Mouse (Mus musculus) liver, embryonic 11.5 days (tissue): ENCODE measurements around the gene Sh3rf1. TPM values are rescaled to one million over a fixed set of nuclear protein-coding genes. Genes with fewer than 3 reads are reported as not detected.

Experiments
- ATAC-seq: fragments of 200-750 bp; cut with Nextera tagmentation; replicated peaks from 2 replicates; pipeline ENCODE4 v1.8.0; 2017; ENCODE audit warnings: moderate number of reproducible peaks, mild to moderate bottlenecking, moderate TSS enrichment, moderate library complexity; ENCODE audit not compliant: low FRiP score
- DNase-seq: peaks from one replicate; pipeline ENCODE4 v3.0.0-alpha.2; 2017; ENCODE audit warnings: low spot score
- H3K27ac ChIP-seq: fragments of 300-500 bp; sonication (generic); 2 replicates; pipeline ENCODE4 v1.5.1; 2014; ENCODE audit warnings: mild to moderate bottlenecking, low read depth, low read length, control low read depth
- H3K27me3 ChIP-seq: fragments of 300-500 bp; sonication (generic); replicated peaks from 2 replicates; pipeline ENCODE4 v1.6.1; 2014; ENCODE audit warnings: low read length, mixed read lengths; ENCODE audit not compliant: control insufficient read depth, insufficient read depth
- H3K36me3 ChIP-seq: fragments of 300-500 bp; sonication (generic); 2 replicates; pipeline ENCODE4 v1.6.1; 2014; ENCODE audit warnings: mild to moderate bottlenecking, low read length, moderate library complexity, mixed read lengths; ENCODE audit not compliant: control insufficient read depth, insufficient read depth
- H3K4me1 ChIP-seq: fragments of 300-500 bp; sonication (generic); replicated peaks from 2 replicates; pipeline ENCODE4 v1.6.1; 2014; ENCODE audit warnings: low read length, mixed read lengths; ENCODE audit not compliant: control insufficient read depth, insufficient read depth
- H3K4me2 ChIP-seq: fragments of 300-500 bp; sonication (generic); 2 replicates; pipeline ENCODE4 v1.6.1; 2014; ENCODE audit warnings: mild to moderate bottlenecking, control low read depth, moderate library complexity
- H3K4me3 ChIP-seq: fragments of 300-500 bp; sonication (generic); 2 replicates; pipeline ENCODE4 v1.5.1; 2014; ENCODE audit warnings: low read depth, low read length, control low read depth
- H3K9ac ChIP-seq: fragments of 300-500 bp; sonication (generic); 2 replicates; pipeline ENCODE4 v1.6.1; 2014; ENCODE audit warnings: low read depth, low read length, control low read depth
- H3K9me3 ChIP-seq: fragments of 300-500 bp; sonication (generic); 2 replicates; pipeline ENCODE4 v1.6.1; 2016; ENCODE audit warnings: low read length, inconsistent platforms, mixed read lengths; ENCODE audit not compliant: control insufficient read depth
- WGBS: fragments of 180-500 bp; shearing (Covaris S2); extraction: QIAGEN DNeasy Blood & Tissue Kit; methylation state at CpG from one replicate; pipeline ENCODE4 v1.1.7; 2014; 5-methylcytosine and 5-hydroxymethylcytosine counted together
- polyA plus RNA-seq: library from polyadenylated mRNA; unstranded; fragments of >200 nt; fragmentation: Nextera tagmentation; extraction: Ambion mirVana; gene quantifications from 2 replicates; pipeline ENCODE4 v1.2.1, GENCODE M21; 2014

The Sh3rf1 gene
- polyA plus RNA-seq, 1 experiment from 2014 or later: 6.7 TPM

GRCm38 (mm10) chr8:61244157-61244556, 20.5 kb downstream of the Sh3rf1 start:
- Histone ChIP-seq H3K9me3 (no peaks in the 10 kb centered on the region; the same call in 1 of the 2 replicates), H3K9ac (no peak overlapping the region), H3K4me1 (no peaks in the 10 kb centered on the region), H3K4me3 (no peak overlapping the region), H3K36me3 (no peaks in the 10 kb centered on the region; the same call in 1 of the 2 replicates), H3K27me3 (no peaks in the 10 kb centered on the region), H3K4me2 (no peak overlapping the region), H3K27ac (no peak overlapping the region)
- no peak for DNase-seq
- ATAC-seq: no peak
- WGBS: 91% methylated on average over 7 of the region's 7 CpGs

- DNase-seq (no peak), ATAC-seq (no peak)
- H3K36me3 ChIP-seq: no peaks in the 10 kb centered on the region; the same call in 1 of the 2 replicates
- no peak overlapping the region for H3K9ac ChIP-seq
- no peak overlapping the region for H3K27ac ChIP-seq
- no peaks in the 10 kb centered on the region for H3K4me1 ChIP-seq
- no peak overlapping the region for H3K4me2 ChIP-seq
- no peak overlapping the region for H3K4me3 ChIP-seq
- H3K9me3 ChIP-seq: peaks cover 5% of the 10 kb centered on the region; the same call in 1 of the 2 replicates
- H3K27me3 ChIP-seq: no peaks in the 10 kb centered on the region
- WGBS: 76% methylated on average over 13 of the region's 13 CpGs
Observed at GRCm38 (mm10) chr8:61247270-61248025, 23.8 kb downstream of the Sh3rf1 start.

- WGBS: 84% methylated on average over 4 of the region's 4 CpGs
- H3K4me1 ChIP-seq: no peaks in the 10 kb centered on the region
- H3K9ac ChIP-seq: no peak overlapping the region
- ATAC-seq: no peak
- no peak overlapping the region for H3K4me2 ChIP-seq
- peaks cover 5% of the 10 kb centered on the region; the same call in 1 of the 2 replicates for H3K9me3 ChIP-seq
- H3K36me3 ChIP-seq: no peaks in the 10 kb centered on the region
- H3K4me3 ChIP-seq: no peak overlapping the region
- no peak for DNase-seq
- H3K27me3 ChIP-seq: no peaks in the 10 kb centered on the region
- H3K27ac ChIP-seq: no peak overlapping the region
Observed at GRCm38 (mm10) chr8:61249511-61249910, 25.8 kb downstream of the Sh3rf1 start.

- no peaks in the 10 kb centered on the region for H3K36me3 ChIP-seq
- no peak for ATAC-seq
- no peak overlapping the region for H3K9ac ChIP-seq
- H3K9me3 ChIP-seq: peaks cover 5% of the 10 kb centered on the region; the same call in 1 of the 2 replicates
- no peak for DNase-seq
- H3K4me2 ChIP-seq: no peak overlapping the region
- H3K4me1 ChIP-seq: 0 out of 2 replicates have a peak, but pooled peaks cover 4% of the 10 kb centered on the region
- no peak overlapping the region for H3K4me3 ChIP-seq
- H3K27ac ChIP-seq: no peak overlapping the region
- H3K27me3 ChIP-seq: no peaks in the 10 kb centered on the region
- 74% methylated on average over 5 of the region's 5 CpGs for WGBS
Observed at GRCm38 (mm10) chr8:61254196-61254595, 30.5 kb downstream of the Sh3rf1 start.

- no peak overlapping the region for H3K9ac ChIP-seq
- 0 out of 2 replicates have a peak, but pooled peaks cover 4% of the 10 kb centered on the region for H3K4me1 ChIP-seq
- 40% methylated on average over 9 of the region's 9 CpGs for WGBS
- DNase-seq (no peak), ATAC-seq (no peak; the same call in 1 of the 2 replicates)
- H3K27ac ChIP-seq: no peak overlapping the region
- H3K36me3 ChIP-seq: no peaks in the 10 kb centered on the region
- H3K4me2 ChIP-seq: 0 out of 2 replicates have a peak overlapping the region, but pooled peaks have one; percentile 1
- H3K4me3 ChIP-seq: no peak overlapping the region
- H3K9me3 ChIP-seq: no peaks in the 10 kb centered on the region
- no peaks in the 10 kb centered on the region for H3K27me3 ChIP-seq
Observed at GRCm38 (mm10) chr8:61258828-61259227, 35.2 kb downstream of the Sh3rf1 start.

- H3K4me1 ChIP-seq: 0 out of 2 replicates have a peak, but pooled peaks cover 4% of the 10 kb centered on the region
- ATAC-seq: no peak
- H3K4me2 ChIP-seq: no peak overlapping the region
- H3K27me3 ChIP-seq: no peaks in the 10 kb centered on the region
- no peak overlapping the region for H3K27ac ChIP-seq
- no peak overlapping the region for H3K4me3 ChIP-seq
- H3K9me3 ChIP-seq: no peaks in the 10 kb centered on the region
- DNase-seq: no peak
- no peaks in the 10 kb centered on the region for H3K36me3 ChIP-seq
- 85% methylated on average over 7 of the region's 7 CpGs for WGBS
- H3K9ac ChIP-seq: no peak overlapping the region
Observed at GRCm38 (mm10) chr8:61259526-61259925, 35.9 kb downstream of the Sh3rf1 start.

GRCm38 (mm10) chr8:61260530-61260929, 36.9 kb downstream of the Sh3rf1 start:
- Histone ChIP-seq H3K36me3 (no peaks in the 10 kb centered on the region), H3K4me2 (no peak overlapping the region), H3K9me3 (no peaks in the 10 kb centered on the region), H3K27ac (no peak overlapping the region), H3K4me3 (no peak overlapping the region), H3K27me3 (no peaks in the 10 kb centered on the region), H3K4me1 (peaks cover 6% of the 10 kb centered on the region; the same call in 1 of the 2 replicates), H3K9ac (no peak overlapping the region)
- no peak for ATAC-seq
- no peak for DNase-seq
- WGBS: 90% methylated on average over 7 of the region's 7 CpGs

GRCm38 (mm10) chr8:61261374-61261773, 37.7 kb downstream of the Sh3rf1 start:
- 68% methylated on average over 4 of the region's 4 CpGs for WGBS
- H3K9me3 ChIP-seq: no peaks in the 10 kb centered on the region
- no peak overlapping the region for H3K9ac ChIP-seq
- H3K4me3 ChIP-seq: no peak overlapping the region
- ATAC-seq: no peak
- no peaks in the 10 kb centered on the region for H3K27me3 ChIP-seq
- H3K27ac ChIP-seq: no peak overlapping the region
- H3K4me2 ChIP-seq: no peak overlapping the region
- no peaks in the 10 kb centered on the region for H3K36me3 ChIP-seq
- H3K4me1 ChIP-seq: peaks cover 7% of the 10 kb centered on the region; the same call in 1 of the 2 replicates
- no peak for DNase-seq

GRCm38 (mm10) chr8:61263691-61264090, 40.0 kb downstream of the Sh3rf1 start:
- Histone ChIP-seq H3K9ac (no peak overlapping the region), H3K4me3 (no peak overlapping the region), H3K36me3 (no peaks in the 10 kb centered on the region), H3K27me3 (no peaks in the 10 kb centered on the region), H3K4me2 (no peak overlapping the region), H3K4me1 (peaks cover 4% of the 10 kb centered on the region; the same call in 1 of the 2 replicates), H3K9me3 (no peaks in the 10 kb centered on the region), H3K27ac (no peak overlapping the region)
- 94% methylated on average over 4 of the region's 4 CpGs for WGBS
- DNase-seq (no peak), ATAC-seq (no peak)
